Mouse (Mus musculus) spleen, embryonic (tissue): ENCODE measurements around the gene Por.

Experiments
- CTCF ChIA-PET: fragments of 350-600 bp; sonication (Branson Sonifier 250); formaldehyde crosslinking; loops from one replicate; lab custom pipeline; 2022; lab: Charles Lee

Gene Por

DNA sequence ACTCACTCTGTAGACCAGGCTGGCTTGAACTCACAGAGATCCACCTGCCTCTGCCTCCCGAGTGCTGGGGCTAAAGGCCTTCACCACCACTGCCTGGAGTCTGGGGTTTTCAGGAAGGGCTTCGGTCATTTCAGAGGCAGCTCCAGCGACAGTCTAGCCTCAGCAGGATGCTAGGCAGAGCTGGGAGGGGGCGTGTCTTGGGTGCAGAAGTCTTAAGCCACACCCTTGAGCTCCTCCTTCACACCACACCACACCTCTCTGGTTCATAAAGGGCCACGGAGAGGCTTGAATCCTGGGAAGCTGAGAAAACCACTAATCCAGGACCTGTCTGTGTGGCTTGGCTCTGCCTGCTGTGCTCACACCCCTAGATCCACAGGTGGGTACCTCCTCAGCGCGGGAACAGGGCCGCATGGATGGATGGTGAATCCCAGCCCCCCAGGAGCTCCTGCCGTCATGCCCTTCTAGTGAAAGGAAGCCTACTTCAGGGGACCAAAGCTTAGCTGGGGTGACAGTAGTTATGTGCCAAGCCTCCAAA, at the start of gene Por:
TSS of gene Por (plus strand) at position 293 of the 535 bp plus-strand sequence.
- CTCF ChIA-PET: no interaction called here

DNA sequence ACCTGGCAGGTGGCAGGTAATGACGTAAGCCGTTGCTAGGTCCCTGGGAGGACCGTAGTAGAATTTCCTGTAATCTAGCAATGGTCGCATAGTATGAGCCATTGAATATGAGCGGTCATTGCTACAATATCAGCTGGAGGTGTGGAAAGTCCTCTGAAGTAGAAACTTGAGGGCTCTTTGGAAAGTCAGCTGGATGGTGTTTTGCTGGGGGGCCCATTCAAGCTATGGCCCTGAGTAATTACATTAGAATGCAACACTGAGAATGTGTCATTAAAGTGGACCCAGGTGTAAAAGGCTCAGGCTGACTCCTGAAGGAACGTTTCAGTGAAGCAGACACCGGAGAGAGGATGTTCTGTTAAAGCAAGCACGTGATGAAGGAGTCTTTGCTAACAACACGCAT, 49.3 kb upstream of the Por start:
- CTCF ChIA-PET: no interaction called here

DNA sequence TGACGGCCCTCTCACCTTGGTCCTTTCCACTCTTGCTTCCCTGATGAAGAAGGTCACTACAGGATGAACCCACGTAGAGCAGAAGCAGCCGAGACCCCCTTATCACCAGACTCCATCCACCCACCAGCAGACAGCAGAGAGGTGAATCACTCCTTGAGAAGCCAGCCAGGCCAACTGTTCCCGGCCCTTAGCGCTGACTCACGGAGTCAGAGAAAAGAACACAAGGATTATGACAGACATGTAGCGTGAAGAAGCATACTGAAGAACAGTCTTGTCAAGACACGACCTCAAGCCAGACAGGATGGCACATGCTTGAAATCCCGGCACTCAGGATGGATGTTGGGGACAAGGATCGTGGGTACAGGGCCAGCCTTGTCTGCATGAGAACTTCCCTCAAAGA, 48.1 kb upstream of the Por start:
- CTCF ChIA-PET: no interaction called here

DNA sequence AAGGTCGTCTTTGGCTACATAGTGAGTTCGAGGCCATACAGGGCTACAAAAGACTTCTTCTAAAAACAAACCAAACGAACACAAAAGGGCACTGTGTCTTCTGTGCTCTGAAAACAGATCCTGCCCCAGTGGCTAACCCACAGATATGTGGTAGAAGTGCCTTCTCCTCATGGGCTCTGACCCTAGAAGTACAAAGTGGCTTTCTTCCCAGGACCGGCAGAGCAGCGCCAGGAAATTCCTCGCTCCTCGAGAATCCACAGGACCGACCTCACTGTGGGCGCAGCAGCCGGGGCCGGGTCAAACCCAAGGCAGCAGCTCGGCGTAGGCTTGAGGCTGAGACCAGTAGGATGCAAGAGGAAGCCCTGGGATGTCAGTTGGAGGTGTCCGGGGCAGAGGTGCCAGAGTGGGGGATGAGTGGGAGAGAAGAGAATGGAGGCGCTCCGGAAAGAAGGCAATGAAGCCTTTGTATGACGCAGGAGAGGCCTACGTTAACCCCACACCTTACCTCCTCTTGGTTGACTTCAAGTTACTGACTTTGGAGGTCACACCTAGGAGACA, 46.7 kb upstream of the Por start:
- CTCF ChIA-PET: no interaction called here

DNA sequence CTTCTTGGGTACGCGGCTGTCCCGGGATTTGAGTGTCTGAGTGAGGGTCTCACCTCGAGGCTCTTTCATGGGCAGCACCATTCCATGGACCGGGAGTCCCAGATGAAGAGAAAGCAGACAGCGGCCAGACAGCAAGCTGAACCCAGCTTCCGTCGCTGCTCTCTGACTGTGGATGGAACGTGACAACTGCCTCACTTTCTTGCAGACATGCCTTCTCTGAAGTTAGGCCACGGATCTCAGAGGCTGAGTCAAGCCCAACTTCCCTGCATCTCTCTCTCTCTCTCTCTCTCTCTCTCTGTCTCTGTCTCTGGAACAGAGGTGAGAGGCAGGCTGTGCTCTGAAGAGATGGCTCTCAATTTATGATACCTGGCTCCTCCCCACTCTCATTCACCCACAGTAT, 40.9 kb upstream of the Por start:
- CTCF ChIA-PET: interaction anchor here (0.6 kb wide), 1 partner anchor 59 kb away, joined by 4 read pairs; no protein-coding TSS in a partner anchor

DNA sequence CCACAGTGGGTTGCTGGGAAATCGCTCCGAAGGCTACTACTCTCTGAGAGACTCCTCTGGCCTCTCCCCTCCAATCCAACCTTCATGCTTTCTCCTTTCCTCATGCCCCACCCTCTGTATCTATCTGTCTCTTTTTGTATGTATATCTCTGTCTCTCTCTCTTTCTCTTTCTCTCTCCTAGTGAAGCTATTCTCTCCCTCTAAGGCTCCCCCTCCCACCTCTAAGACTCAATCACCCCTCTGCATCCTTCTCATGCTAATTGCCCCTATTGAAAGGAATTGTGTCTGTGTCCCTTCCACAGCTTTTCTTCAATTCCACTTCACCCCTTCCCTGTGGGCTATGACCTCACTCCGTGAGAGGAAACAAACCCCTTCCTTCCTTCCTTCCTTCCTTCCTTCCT, 40.4 kb upstream of the Por start:
- CTCF ChIA-PET: interaction anchor here (0.5 to 1.8 kb wide), 6 partner anchors 17 to 1656 kb away, joined by 4 to 10 read pairs (median 8); no protein-coding TSS in a partner anchor

DNA sequence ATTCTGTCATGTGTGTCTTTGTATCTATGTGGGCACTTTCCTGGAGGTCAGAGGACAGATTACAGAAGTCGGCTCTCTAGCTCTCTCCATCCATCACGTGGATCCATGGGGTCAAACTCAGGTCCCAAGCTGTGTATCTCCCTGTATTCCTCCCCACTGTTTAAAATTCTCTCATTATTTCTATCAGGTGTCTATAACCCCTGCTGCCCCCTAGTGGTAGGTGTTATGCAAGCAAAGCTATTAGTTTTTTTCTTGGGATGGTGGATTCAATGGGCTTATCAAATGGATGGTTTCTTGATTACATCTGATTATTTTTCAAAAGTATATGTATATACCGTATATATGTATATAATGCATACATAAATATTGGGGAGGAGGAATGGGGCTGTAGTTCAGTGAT, 39.2 kb upstream of the Por start:
- CTCF ChIA-PET: interaction anchor here (0.6 to 1.8 kb wide), 4 partner anchors 18 to 1527 kb away, joined by 3 to 4 read pairs (median 4); no protein-coding TSS in a partner anchor

DNA sequence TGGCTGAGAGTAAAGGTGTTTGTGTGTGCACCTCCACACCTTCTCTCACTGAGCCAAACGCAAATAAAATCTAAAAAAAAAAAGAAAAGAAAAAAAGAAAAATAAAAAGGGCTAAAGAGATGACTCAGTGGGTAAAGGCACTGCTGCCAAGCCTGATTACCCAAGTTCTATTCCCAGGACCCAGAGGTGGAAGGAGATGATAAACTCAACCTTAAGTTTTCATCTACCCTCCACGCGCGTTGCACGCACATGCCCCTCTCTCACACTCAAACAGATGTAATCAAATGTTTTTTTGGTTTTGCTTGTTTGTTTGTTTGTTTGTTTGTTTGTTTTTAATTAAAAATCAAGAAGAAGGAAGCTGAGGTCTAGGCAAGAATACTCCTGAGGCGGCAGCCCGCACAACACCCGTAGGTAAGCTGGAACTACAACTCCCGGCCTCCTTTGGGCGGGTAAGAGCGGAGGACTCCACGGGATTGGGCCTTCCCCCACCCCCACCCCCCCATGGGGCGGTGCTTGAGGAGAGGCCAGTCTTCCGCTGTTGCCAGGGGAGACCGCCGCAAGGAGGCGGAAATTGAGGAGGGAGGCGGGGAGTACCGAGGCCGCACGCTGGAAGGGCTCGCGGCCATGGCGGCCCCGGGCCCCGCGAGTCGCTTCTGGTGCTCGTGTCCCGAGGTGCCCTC, 37.6 kb upstream of the Por start, which contains the start of gene Rhbdd2:
TSS of gene Rhbdd2 (plus strand) at position 502 of the 680 bp plus-strand sequence.
- CTCF ChIA-PET: interaction anchor here (0.6 to 1.6 kb wide), 2 partner anchors 58 to 167 kb away, joined by 3 to 6 read pairs; no protein-coding TSS in a partner anchor

DNA sequence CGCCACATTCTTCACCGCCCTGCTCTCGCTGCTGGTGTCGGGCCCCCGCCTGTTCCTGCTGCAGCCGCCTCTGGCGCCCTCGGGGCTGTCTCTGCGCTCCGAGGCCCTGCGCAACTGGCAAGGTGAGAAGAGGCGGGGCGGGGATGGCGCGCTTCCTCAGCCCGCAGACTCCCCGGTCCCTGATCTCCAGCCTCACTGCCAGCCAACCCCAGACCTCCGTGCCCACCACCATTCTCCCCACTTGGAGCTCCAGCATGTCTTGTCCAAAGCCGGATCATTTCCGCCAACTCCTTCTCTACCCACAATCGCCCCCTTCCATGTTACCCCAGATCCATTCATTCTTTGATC, 37.1 kb upstream of the Por start:
- CTCF ChIA-PET: interaction anchor here (0.6 to 1.6 kb wide), 2 partner anchors 57 to 167 kb away, joined by 3 to 6 read pairs; no protein-coding TSS in a partner anchor

DNA sequence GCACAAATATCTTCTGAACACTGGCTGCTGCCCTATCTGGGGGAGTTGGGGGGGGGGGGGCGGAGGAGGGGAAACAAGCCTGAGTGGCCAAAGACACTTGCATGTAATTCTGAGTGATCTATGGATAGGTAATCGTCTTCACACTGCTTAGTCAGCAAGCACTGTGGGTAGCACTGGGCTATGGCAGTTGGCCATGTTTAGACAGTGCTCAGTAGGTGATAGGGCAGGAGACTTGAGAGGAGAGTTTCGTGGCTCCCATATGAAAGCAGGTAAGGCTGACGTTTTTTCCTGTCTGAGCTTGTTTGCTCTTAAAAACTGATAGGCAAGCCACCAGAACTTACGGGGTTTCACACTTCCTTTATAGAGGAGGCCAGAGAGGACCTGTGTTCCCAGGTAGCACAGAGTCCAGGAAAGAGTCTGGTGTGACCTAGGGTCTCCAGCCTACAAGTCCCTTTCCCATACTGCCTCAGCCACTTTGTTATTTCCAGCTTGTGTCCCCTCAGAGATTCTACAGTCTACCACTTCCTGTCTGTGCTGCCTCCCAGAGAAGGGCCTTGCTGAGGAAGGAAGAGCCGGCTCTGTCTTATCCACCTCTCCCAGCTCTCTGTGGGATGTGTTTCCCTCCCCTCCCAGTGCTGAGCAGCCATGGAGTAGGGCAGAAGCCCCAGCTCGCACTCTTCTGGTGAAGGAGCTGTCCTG, 29.9 kb upstream of the Por start:
- CTCF ChIA-PET: no interaction called here

DNA sequence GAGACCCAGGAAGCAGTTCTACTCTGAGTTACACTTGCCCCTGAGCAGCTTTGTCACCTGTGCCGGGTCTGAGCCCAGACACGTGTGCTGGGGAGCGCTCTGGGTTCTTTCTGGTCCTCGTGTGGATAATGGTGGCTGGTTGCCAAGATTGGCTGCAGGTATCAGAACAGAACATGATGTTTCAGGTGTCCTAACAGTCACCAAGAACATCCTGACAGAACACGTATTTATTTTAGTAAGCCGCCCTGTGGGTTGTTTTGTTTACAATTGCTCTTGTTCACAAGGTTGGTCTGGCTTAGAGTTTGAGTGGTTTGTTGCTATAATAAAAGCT, 29.4 kb upstream of the Por start:
- CTCF ChIA-PET: no interaction called here

DNA sequence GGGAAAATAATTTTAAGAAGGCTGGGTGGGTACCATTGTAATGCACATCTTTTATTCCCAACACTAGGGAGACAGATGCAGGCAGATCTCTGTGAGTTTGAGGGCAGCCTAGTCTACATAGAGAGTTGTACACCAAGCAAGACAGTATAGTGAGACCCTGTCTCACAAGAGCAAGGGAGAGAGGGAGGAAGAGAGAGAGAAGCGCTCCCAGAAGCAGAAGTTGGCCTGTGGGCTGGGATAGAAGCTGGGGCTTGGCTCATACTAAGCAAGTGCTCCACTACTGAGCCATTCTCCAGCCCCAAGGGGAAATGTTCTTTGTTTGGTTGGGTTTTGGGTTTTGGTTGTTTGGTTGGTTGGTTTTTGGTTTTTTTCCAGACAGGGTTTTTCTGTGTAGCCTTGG, 28.8 kb upstream of the Por start:
- CTCF ChIA-PET: no interaction called here

DNA sequence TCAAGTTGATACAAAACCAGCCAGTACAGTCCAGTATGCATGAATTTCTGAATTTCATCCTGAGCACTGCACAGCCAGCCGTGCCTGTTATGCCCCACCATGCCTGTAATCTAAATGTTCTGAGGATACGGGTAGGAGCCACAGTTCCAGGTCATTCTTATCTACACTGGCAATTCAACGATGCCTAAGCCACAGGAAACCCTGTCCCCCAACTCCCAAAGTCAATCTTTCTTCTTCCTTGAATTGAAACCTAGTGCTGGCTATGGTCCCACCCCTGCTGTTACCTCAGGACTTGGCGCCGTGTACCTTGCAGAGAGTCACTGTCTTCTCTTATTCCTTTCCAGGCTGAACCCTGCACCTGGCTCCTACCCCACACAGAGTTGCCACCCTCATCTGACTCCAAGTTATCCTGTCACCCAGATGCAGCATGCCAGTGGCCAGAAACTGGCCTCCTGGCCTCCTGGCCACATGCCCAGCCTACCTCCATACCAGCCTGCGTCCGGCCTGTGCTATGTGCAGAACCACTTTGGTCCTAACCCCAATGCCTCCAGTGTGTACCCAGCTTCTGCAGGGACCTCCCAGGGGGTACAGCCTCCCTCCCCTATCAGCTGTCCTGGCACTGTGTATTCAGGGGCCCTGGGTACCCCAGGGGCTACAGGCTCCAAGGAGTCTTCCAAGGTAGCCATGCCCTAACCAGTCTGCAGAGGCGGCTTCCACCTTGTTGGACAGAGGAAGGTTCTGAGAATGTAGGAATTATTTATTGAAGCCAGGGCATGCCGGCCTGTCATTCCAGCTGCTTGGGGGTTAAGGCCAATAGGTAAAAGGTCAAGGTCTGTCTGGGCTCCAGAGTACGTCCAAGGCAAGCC, 26.9 kb upstream of the Por start:
- CTCF ChIA-PET: no interaction called here

DNA sequence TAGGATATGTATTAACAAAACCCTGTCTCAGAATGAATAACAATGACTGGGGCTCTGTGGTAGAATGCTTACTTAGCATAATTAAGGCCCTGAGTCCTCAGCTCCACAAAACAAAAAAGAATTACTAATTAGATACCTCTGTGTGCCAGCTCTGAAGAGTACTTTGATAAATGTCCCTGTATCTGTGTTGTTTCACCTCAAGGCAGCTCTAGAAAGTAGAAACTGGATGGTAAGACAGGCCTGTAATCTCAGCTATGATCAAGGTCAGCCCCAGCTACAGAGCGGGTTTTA, 26.3 kb upstream of the Por start:
- CTCF ChIA-PET: no interaction called here

DNA sequence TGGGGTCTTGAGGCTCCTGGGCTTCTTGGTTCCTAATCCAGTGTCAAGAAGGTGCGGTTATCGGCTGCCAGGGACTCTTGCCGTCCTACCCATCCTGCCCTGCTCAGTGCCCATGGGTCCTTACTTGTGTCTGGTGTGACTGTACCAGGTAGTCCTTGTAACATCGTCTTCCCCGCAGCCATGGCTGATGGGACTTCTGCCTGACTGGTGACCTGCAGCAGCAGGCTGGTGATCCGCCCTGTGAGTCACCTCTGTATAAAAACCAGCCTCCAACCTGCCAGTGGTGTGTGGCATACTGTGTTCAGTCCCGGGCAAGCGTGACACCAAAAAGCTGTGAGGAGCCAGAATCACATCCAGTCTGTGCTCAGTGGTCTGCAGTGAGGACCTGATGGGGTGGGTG, 26.0 kb upstream of the Por start:
- CTCF ChIA-PET: interaction anchor here (0.5 kb wide), 1 partner anchor 43 kb away, joined by 4 read pairs; no protein-coding TSS in a partner anchor

DNA sequence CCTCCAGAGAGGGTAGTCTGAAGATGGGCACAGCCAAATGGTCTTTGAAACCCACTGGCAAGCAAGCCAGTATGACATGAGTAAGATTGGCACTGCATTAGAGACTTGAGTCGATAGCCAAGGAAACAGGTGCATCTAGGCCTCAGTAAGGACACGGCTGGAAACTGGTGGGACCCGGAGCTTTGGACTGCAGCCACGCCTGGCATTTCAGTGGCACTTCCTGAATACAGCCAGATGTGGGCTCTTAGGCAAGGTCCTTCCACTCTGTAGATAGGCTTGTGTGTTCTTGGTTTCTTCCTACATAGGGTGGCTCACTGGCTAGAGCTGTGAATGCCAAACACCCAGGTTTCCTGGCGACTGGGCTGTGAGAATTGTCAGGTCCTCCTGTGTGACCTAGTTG, 24.5 kb upstream of the Por start:
- CTCF ChIA-PET: no interaction called here

DNA sequence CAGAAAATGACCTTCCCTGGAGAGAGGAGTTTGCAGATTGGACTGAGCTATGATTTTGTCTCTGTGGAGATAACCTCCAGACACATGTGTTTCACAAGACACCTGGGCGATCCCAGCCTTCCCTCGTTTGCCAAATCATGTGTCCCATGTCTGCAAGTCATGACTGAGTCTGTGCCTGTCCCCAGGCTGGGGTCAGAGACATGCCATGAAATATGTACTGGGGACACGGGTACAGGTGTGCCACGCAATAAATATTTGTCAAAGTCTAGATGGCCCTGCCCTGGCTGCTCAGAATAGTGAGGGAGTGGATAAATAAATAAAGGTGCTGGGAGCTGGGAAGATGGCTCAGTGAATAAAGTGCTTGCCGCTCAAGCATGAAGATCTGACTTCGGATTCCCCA, 23.8 kb upstream of the Por start:
- CTCF ChIA-PET: no interaction called here

DNA sequence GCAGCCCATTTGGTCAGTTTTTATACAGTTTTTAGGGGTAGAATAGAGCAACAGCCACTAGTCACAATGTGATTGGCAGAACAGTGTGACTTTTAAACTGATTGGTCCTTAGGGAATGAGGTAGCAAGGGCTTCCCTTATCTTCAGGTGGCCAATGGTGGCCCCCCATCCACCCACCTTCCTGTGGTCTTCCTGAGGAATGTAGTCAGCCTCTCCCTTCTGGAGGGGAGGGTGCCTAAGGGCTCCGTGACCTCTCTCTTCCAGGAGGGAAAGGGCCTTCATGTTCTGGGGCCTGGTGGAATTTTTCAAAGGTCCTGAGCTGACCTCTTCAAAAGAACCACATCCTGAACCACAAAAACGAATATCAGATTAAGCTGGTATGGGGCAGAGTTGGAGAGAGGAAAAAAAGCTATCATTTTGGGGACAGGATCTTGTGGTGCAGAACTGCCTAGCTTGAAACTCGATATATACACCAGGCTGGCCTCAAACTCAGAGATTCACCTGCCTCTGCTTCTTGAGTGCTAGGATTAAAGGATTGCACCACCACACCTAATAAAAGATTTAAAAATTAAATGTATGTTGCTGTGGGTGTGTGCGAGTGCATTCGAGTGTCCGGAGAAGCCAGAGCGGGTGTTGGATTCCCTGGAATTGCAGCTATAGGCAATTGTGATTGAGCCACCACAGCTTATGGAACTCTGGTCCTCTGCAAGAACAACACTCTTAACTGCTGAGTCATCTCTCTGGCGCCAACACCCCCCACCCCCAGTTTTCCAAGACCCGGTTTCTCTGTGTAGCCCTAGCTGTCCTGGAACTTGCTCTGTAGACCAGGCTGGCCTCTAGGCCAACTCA, 21.1 kb upstream of the Por start:
- CTCF ChIA-PET: interaction anchor here (0.6 kb wide), 1 partner anchor 79 kb away, joined by 5 read pairs; no protein-coding TSS in a partner anchor

DNA sequence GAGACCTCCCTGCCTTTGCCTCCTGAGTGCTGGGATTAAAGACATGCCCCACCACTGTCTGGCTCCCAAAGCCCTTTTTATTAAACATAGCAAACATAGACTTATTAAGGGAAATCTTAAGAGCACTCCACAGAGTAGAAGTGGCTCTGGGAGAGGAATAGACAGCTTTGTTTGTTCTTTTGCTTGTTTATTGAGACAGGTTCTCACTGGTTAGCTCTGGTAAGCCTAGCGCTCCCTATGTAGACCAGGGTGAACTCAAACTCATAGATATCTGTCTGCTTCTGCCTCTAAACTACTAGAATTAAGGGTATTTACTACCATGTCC, 20.6 kb upstream of the Por start:
- CTCF ChIA-PET: interaction anchor here (0.6 kb wide), 1 partner anchor 78 kb away, joined by 5 read pairs; no protein-coding TSS in a partner anchor

DNA sequence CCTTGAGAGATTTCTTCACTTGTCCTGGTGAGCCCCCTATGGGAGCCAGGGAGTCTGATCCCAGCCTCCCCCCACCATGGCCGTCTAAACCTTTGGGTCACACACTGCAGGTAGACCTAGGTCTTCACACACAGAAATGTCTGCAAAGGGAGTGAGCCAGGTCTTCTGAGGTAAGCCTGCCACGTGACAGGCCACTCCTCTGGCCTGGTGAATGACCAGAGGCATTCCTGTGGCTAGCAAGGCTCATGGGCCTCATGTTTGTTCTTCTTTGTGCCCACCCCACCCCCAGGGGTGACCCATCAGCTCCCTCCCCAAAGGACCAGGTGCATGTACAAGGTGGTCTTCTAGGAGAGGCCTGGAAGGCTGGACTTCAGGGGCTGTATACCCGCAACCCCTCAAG, 18.3 kb upstream of the Por start:
- CTCF ChIA-PET: interaction anchor here (0.6 to 1.0 kb wide), 2 partner anchors 9 to 13 kb away, joined by 3 to 4 read pairs; no protein-coding TSS in a partner anchor

DNA sequence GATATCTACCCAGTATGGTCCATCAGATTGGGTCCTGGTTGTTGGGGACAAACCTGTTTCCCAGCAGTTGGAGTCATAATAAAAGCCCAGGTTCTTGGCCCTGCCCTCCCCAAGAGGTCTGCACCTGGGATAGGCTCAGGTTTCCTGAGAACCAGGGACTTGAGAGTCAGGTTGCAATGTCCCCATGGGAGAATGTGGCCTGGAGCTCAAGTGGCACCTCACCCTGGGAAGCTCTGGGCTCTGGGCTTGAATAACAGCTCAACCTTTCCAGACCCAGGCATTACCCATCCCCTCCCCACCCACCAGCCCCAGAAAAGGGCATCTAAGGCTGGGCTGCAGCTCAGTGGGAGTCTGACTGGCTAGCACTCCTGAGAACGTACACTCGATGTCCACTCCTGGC, 16.6 kb upstream of the Por start:
- CTCF ChIA-PET: interaction anchor here (0.6 kb wide), 1 partner anchor 159 kb away, joined by 4 read pairs; no protein-coding TSS in a partner anchor
